Mouse (Mus musculus): ENCODE results near the gene Cdh22.

The Cdh22 gene

GRCm38 (mm10) chr2:165248967-165249366, 14.3 kb upstream of the Cdh22 start:
- no peak for DNase-seq (ENCODE audit: low read depth)

GRCm38 (mm10) chr2:165246349-165246748, 11.7 kb upstream of the Cdh22 start:
- no peak for DNase-seq (ENCODE audit: low read depth)

- no peak for DNase-seq (ENCODE audit: low read depth)
These were observed 8.6 kb upstream of the Cdh22 start for GRCm38 (mm10) chr2:165243122-165243720.

GRCm38 (mm10) chr2:165242575-165242974, 7.9 kb upstream of the Cdh22 start:
- DNase-seq (ENCODE audit: low read depth): no peak

GRCm38 (mm10) chr2:165241786-165242185, 7.1 kb upstream of the Cdh22 start:
- DNase-seq (ENCODE audit: low read depth): peak; percentile 52

GRCm38 (mm10) chr2:165240371-165240770, 5.7 kb upstream of the Cdh22 start:
- DNase-seq (ENCODE audit: low read depth): no peak

GRCm38 (mm10) chr2:165239533-165240144, 5.0 kb upstream of the Cdh22 start:
- DNase-seq (ENCODE audit: low read depth): no peak

- DNase-seq (ENCODE audit: low read depth): no peak
These were observed 3.9 kb upstream of the Cdh22 start for GRCm38 (mm10) chr2:165238416-165239145.

GRCm38 (mm10) chr2:165234291-165234612, 401 bp downstream of the Cdh22 start:
- no peak for DNase-seq (ENCODE audit: low read depth)

- DNase-seq (ENCODE audit: low read depth): no peak
These were observed 962 bp downstream of the Cdh22 start for GRCm38 (mm10) chr2:165233491-165234290.

GRCm38 (mm10) chr2:165229050-165229449, 5.6 kb downstream of the Cdh22 start:
- no peak for DNase-seq (ENCODE audit: low read depth)

- no peak for DNase-seq (ENCODE audit: low read depth)
These were observed 10.8 kb downstream of the Cdh22 start for GRCm38 (mm10) chr2:165223837-165224236.

- no peak for DNase-seq (ENCODE audit: low read depth)
These were observed 12.7 kb downstream of the Cdh22 start for GRCm38 (mm10) chr2:165221952-165222351.

GRCm38 (mm10) chr2:165220347-165220945, 14.2 kb downstream of the Cdh22 start:
- DNase-seq (ENCODE audit: low read depth): no peak

GRCm38 (mm10) chr2:165218954-165219353, 15.7 kb downstream of the Cdh22 start:
- no peak for DNase-seq (ENCODE audit: low read depth)

GRCm38 (mm10) chr2:165217361-165218149, 17.1 kb downstream of the Cdh22 start:
- DNase-seq (ENCODE audit: low read depth): no peak

- DNase-seq (ENCODE audit: low read depth): no peak
These were observed 19.3 kb downstream of the Cdh22 start for GRCm38 (mm10) chr2:165215103-165215951.

GRCm38 (mm10) chr2:165211426-165212079, 23.1 kb downstream of the Cdh22 start:
- DNase-seq (ENCODE audit: low read depth): no peak

GRCm38 (mm10) chr2:165210948-165211347, 23.7 kb downstream of the Cdh22 start:
- no peak for DNase-seq (ENCODE audit: low read depth)

GRCm38 (mm10) chr2:165207689-165208088, 27.0 kb downstream of the Cdh22 start:
- DNase-seq (ENCODE audit: low read depth): no peak

Data from 416B (cell line).